8 mouse cellular contexts compared by ENCODE assay signal in genomic region chr4:130163391-130163861, GRCm38 (mm10). TPM values are rescaled to one million over a fixed set of nuclear protein-coding genes. Genes with fewer than 3 reads are reported as not detected.
DNase-seq lines count a peak whose midpoint lies in the region; ATAC-seq and TF ChIP-seq lines count a peak whose summit lies in the region.

No protein-coding gene starts in this region.

- H3K9me3 ChIP-seq in intestine, embryonic 16.5 days (ENCODE audit: control insufficient read depth, low read length): no peaks in the 10 kb centered on the region
- H3K9me3 ChIP-seq in liver, postnatal 0 days (ENCODE audit: low read length): no peaks in the 10 kb centered on the region
- no peaks in the 10 kb centered on the region for H3K9me3 ChIP-seq in stomach, embryonic 14.5 days (ENCODE audit: control insufficient read depth, low read depth, low read length)

- ATAC-seq in intestine, embryonic 16.5 days: peak; percentile 22
- ATAC-seq in liver, postnatal 0 days: peak; percentile 47; the same call in 1 of the 2 replicates
- ATAC-seq in stomach, embryonic 14.5 days (ENCODE audit: insufficient number of reproducible peaks, insufficient read depth, low FRiP score, low read depth): 0 out of 2 replicates have a peak, but pooled peaks have one; percentile 38

- peak; percentile 44 for DNase-seq in ovary, postnatal 36 days (ENCODE audit: low spot score)
- no peak for DNase-seq in ovary, postnatal 10 days (ENCODE audit: low spot score)
- DNase-seq in heart, adult 18-20 months: peak; percentile 70 to 80
- DNase-seq in liver, postnatal 0 days: no peak
- DNase-seq in layer of hippocampus, adult 18-20 months (ENCODE audit: low spot score in 2 of 2): no peak
- no peak for DNase-seq in cerebellum, adult 11 months

- peak overlapping the region; percentile 21 for H3K4me3 ChIP-seq in intestine, embryonic 16.5 days (ENCODE audit: low read length)
- H3K4me3 ChIP-seq in liver, postnatal 0 days (ENCODE audit: low read depth, low read length): no peak overlapping the region
- H3K4me3 ChIP-seq in stomach, embryonic 14.5 days (ENCODE audit: low read depth, low read length): no peak overlapping the region

- 5% methylated on average over 20 of the region's 20 CpGs for WGBS in intestine, embryonic 16.5 days
- WGBS in liver, postnatal 0 days (ENCODE audit: insufficient replicate concordance): 10% methylated on average over 18 of the region's 20 CpGs
- 9% methylated on average over 20 of the region's 20 CpGs for WGBS in stomach, embryonic 14.5 days

- no peak for TF ChIP-seq CTCF in liver, postnatal 0 days (IDR thresholded peaks at IDR 0.05; ENCODE audit: low read depth)

- no peak; the same call in 1 of the 2 replicates for TF ChIP-seq EP300 in liver, postnatal 0 days (IDR thresholded peaks at IDR 0.05; ENCODE audit: low read depth)

- H3K27ac ChIP-seq in intestine, embryonic 16.5 days (ENCODE audit: low read length): peak overlapping the region; percentile 38
- peak overlapping the region; percentile 16; the same call in 1 of the 2 replicates for H3K27ac ChIP-seq in liver, postnatal 0 days (ENCODE audit: low read depth)
- peak overlapping the region; percentile 34; the same call in 1 of the 2 replicates for H3K27ac ChIP-seq in stomach, embryonic 14.5 days (ENCODE audit: low read length)

- no peaks in the 10 kb centered on the region for H3K36me3 ChIP-seq in intestine, embryonic 16.5 days (ENCODE audit: control insufficient read depth, insufficient read depth, low read length)
- H3K36me3 ChIP-seq in liver, postnatal 0 days (replicated peaks; ENCODE audit: insufficient read depth, low read length): peaks cover 7% of the 10 kb centered on the region
- H3K36me3 ChIP-seq in stomach, embryonic 14.5 days (ENCODE audit: control insufficient read depth, insufficient read depth, low read length): no peaks in the 10 kb centered on the region

- H3K27me3 ChIP-seq in intestine, embryonic 16.5 days (replicated peaks; ENCODE audit: control insufficient read depth, insufficient read depth, low read length): no peaks in the 10 kb centered on the region
- H3K27me3 ChIP-seq in liver, postnatal 0 days (ENCODE audit: insufficient read depth, low read length): peaks cover 10% of the 10 kb centered on the region
- H3K27me3 ChIP-seq in stomach, embryonic 14.5 days (ENCODE audit: control insufficient read depth, insufficient read depth, low read length): 0 out of 2 replicates have a peak, but pooled peaks cover 4% of the 10 kb centered on the region

- H3K4me2 ChIP-seq in intestine, embryonic 16.5 days (ENCODE audit: low read depth, low read length): peak overlapping the region; percentile 48
- H3K4me2 ChIP-seq in liver, postnatal 0 days (ENCODE audit: low read depth, low read length): peak overlapping the region; percentile 53
- H3K4me2 ChIP-seq in stomach, embryonic 14.5 days (replicated peaks; ENCODE audit: low read depth, low read length): peak overlapping the region; percentile 33

- H3K9ac ChIP-seq in intestine, embryonic 16.5 days (ENCODE audit: low read depth, low read length): peak overlapping the region; percentile 62
- H3K9ac ChIP-seq in liver, postnatal 0 days (replicated peaks): peak overlapping the region; percentile 27; the same call in 1 of the 2 replicates
- H3K9ac ChIP-seq in stomach, embryonic 14.5 days (replicated peaks; ENCODE audit: low read depth, low read length): no peak overlapping the region

- peaks cover 44% of the 10 kb centered on the region for H3K4me1 ChIP-seq in intestine, embryonic 16.5 days (ENCODE audit: control insufficient read depth, insufficient read depth, low read length)
- H3K4me1 ChIP-seq in liver, postnatal 0 days (ENCODE audit: insufficient read depth): peaks cover 16% of the 10 kb centered on the region
- peaks cover 28% of the 10 kb centered on the region for H3K4me1 ChIP-seq in stomach, embryonic 14.5 days (ENCODE audit: control insufficient read depth, insufficient read depth, low read length)

RNA-seq across cellular contexts. Expression of gene Tinagl1, which starts 11.5 kb away (rescaled TPM):
- 10 to 100 TPM; 55.7 to 66.1 TPM for total RNA-seq in heart, adult 18-20 months (2021)
- polyA plus RNA-seq in intestine, embryonic 16.5 days (2015; fragmentation: Nextera tagmentation; extraction: Ambion mirVana): 78.3 and 80.3 TPM in 2 replicates
- 22.6 and 22.9 TPM in 2 replicates for polyA plus RNA-seq in liver, postnatal 0 days (2015; fragmentation: Nextera tagmentation; extraction: Ambion mirVana)
- polyA plus RNA-seq in stomach, embryonic 14.5 days (2014; fragmentation: Nextera tagmentation; extraction: Ambion mirVana): 22.1 and 29.2 TPM in 2 replicates
- total RNA-seq in layer of hippocampus, adult 18-20 months (2021): 10 to 100 TPM; 12.5 to 15.9 TPM

RNA-seq across cellular contexts. Expression of gene Hcrtr1, which starts 24.3 kb away (rescaled TPM):
- not detected for total RNA-seq in heart, adult 18-20 months (2021)
- polyA plus RNA-seq in intestine, embryonic 16.5 days (2015; fragmentation: Nextera tagmentation; extraction: Ambion mirVana): 0.22 and 0.34 TPM in 2 replicates
- polyA plus RNA-seq in liver, postnatal 0 days (2015; fragmentation: Nextera tagmentation; extraction: Ambion mirVana): not detected in 2 replicates
- polyA plus RNA-seq in stomach, embryonic 14.5 days (2014; fragmentation: Nextera tagmentation; extraction: Ambion mirVana): 0.26 and 0.41 TPM in 2 replicates
- total RNA-seq in layer of hippocampus, adult 18-20 months (2021): 1 to 10 TPM; 1.6 to 2.3 TPM

RNA-seq across cellular contexts. Expression of gene Gm853, which starts 58.8 kb away (rescaled TPM):
- total RNA-seq in heart, adult 18-20 months (2021): not detected
- polyA plus RNA-seq in intestine, embryonic 16.5 days (2015; fragmentation: Nextera tagmentation; extraction: Ambion mirVana): not detected in 2 replicates
- not detected in 2 replicates for polyA plus RNA-seq in liver, postnatal 0 days (2015; fragmentation: Nextera tagmentation; extraction: Ambion mirVana)
- not detected in 2 replicates for polyA plus RNA-seq in stomach, embryonic 14.5 days (2014; fragmentation: Nextera tagmentation; extraction: Ambion mirVana)
- not detected for total RNA-seq in layer of hippocampus, adult 18-20 months (2021)

Comparison
In these comparisons a context has a peak if more than half of its experiments do, and no peak if none do; other contexts are left out.
1. DNase-seq: peak in ovary, postnatal 36 days (single experiment) and heart, adult 18-20 months (2 of 2); none in ovary, postnatal 10 days (single experiment), liver, postnatal 0 days (single experiment), layer of hippocampus, adult 18-20 months (0 of 2) and cerebellum, adult 11 months (single experiment).
2. Peak in every context shown above with its lines, with median percentiles within 50 percentile points of each other: ATAC-seq, H3K27ac ChIP-seq and H3K4me2 ChIP-seq.